Mouse (Mus musculus): ENCODE results near the gene Cops4. TPM values are rescaled to one million over a fixed set of nuclear protein-coding genes. Genes with fewer than 3 reads are reported as not detected.

Cops4 gene
- polyA plus RNA-seq, 1 experiment from 2014 or later: 234 TPM

GRCm38 (mm10) chr5:100520223-100520622, 2.1 kb downstream of the Cops4 start:
- Histone ChIP-seq H3K4me2 (ENCODE audit: low read depth) (no peak overlapping the region), H3K27me3 (ENCODE audit: control insufficient read depth, insufficient read depth, low read length) (no peaks in the 10 kb centered on the region), H3K9me3 (ENCODE audit: control insufficient read depth, low read length) (no peaks in the 10 kb centered on the region), H3K4me3 (ENCODE audit: low read depth, low read length) (no peak overlapping the region), H3K36me3 (ENCODE audit: control insufficient read depth, insufficient read depth, low read length) (no peaks in the 10 kb centered on the region), H3K9ac (ENCODE audit: low read length) (no peak overlapping the region), H3K27ac (ENCODE audit: low read depth, low read length) (no peak overlapping the region), H3K4me1 (ENCODE audit: control insufficient read depth, insufficient read depth, low read length) (no peaks in the 10 kb centered on the region)
- DNase-seq (ENCODE audit: low spot score): no peak
- WGBS: 94% methylated on average over 2 of the region's 2 CpGs
- ATAC-seq (ENCODE audit: insufficient read depth, low FRiP score, low TSS enrichment): no peak

- Histone ChIP-seq H3K27ac (ENCODE audit: low read depth, low read length) (no peak overlapping the region), H3K4me3 (ENCODE audit: low read depth, low read length) (no peak overlapping the region), H3K4me1 (ENCODE audit: control insufficient read depth, insufficient read depth, low read length) (no peaks in the 10 kb centered on the region), H3K27me3 (ENCODE audit: control insufficient read depth, insufficient read depth, low read length) (no peaks in the 10 kb centered on the region), H3K4me2 (ENCODE audit: low read depth) (no peak overlapping the region), H3K9me3 (ENCODE audit: control insufficient read depth, low read length) (no peaks in the 10 kb centered on the region), H3K9ac (ENCODE audit: low read length) (no peak overlapping the region), H3K36me3 (ENCODE audit: control insufficient read depth, insufficient read depth, low read length) (no peaks in the 10 kb centered on the region)
- ATAC-seq (ENCODE audit: insufficient read depth, low FRiP score, low TSS enrichment): no peak
- DNase-seq (ENCODE audit: low spot score): no peak
- WGBS: 93% methylated on average over 1 of the region's 1 CpGs
These were observed 5.2 kb downstream of the Cops4 start for GRCm38 (mm10) chr5:100523331-100523730.

- H3K27ac ChIP-seq (ENCODE audit: low read depth, low read length): no peak overlapping the region
- H3K9me3 ChIP-seq (ENCODE audit: control insufficient read depth, low read length): no peaks in the 10 kb centered on the region
- no peaks in the 10 kb centered on the region for H3K4me1 ChIP-seq (ENCODE audit: control insufficient read depth, insufficient read depth, low read length)
- 0 out of 2 replicates have a peak, but pooled peaks cover 1% of the 10 kb centered on the region for H3K36me3 ChIP-seq (ENCODE audit: control insufficient read depth, insufficient read depth, low read length)
- no peaks in the 10 kb centered on the region for H3K27me3 ChIP-seq (ENCODE audit: control insufficient read depth, insufficient read depth, low read length)
- no peak overlapping the region for H3K4me3 ChIP-seq (ENCODE audit: low read depth, low read length)
- no peak overlapping the region for H3K9ac ChIP-seq (ENCODE audit: low read length)
- DNase-seq (ENCODE audit: low spot score): no peak
- H3K4me2 ChIP-seq (ENCODE audit: low read depth): no peak overlapping the region
- WGBS: 96% methylated on average over 9 of the region's 9 CpGs
- ATAC-seq (ENCODE audit: insufficient read depth, low FRiP score, low TSS enrichment): no peak
These were observed 6.8 kb downstream of the Cops4 start for GRCm38 (mm10) chr5:100524921-100525320.

- no peaks in the 10 kb centered on the region for H3K27me3 ChIP-seq (ENCODE audit: control insufficient read depth, insufficient read depth, low read length)
- H3K9ac ChIP-seq (ENCODE audit: low read length): no peak overlapping the region
- H3K4me2 ChIP-seq (ENCODE audit: low read depth): no peak overlapping the region
- 82% methylated on average over 3 of the region's 3 CpGs for WGBS
- ATAC-seq (ENCODE audit: insufficient read depth, low FRiP score, low TSS enrichment) (no peak), DNase-seq (ENCODE audit: low spot score) (no peak)
- H3K27ac ChIP-seq (ENCODE audit: low read depth, low read length): no peak overlapping the region
- no peaks in the 10 kb centered on the region for H3K4me1 ChIP-seq (ENCODE audit: control insufficient read depth, insufficient read depth, low read length)
- H3K4me3 ChIP-seq (ENCODE audit: low read depth, low read length): no peak overlapping the region
- H3K9me3 ChIP-seq (ENCODE audit: control insufficient read depth, low read length): no peaks in the 10 kb centered on the region
- H3K36me3 ChIP-seq (ENCODE audit: control insufficient read depth, insufficient read depth, low read length): peaks cover 7% of the 10 kb centered on the region; the same call in 1 of the 2 replicates
These were observed 7.5 kb downstream of the Cops4 start for GRCm38 (mm10) chr5:100525620-100526019.

GRCm38 (mm10) chr5:100526164-100526563, 8.1 kb downstream of the Cops4 start:
- H3K4me3 ChIP-seq (ENCODE audit: low read depth, low read length): no peak overlapping the region
- H3K4me2 ChIP-seq (ENCODE audit: low read depth): no peak overlapping the region
- no peaks in the 10 kb centered on the region for H3K27me3 ChIP-seq (ENCODE audit: control insufficient read depth, insufficient read depth, low read length)
- no peak for ATAC-seq (ENCODE audit: insufficient read depth, low FRiP score, low TSS enrichment)
- H3K27ac ChIP-seq (ENCODE audit: low read depth, low read length): no peak overlapping the region
- no peak overlapping the region for H3K9ac ChIP-seq (ENCODE audit: low read length)
- DNase-seq (ENCODE audit: low spot score): no peak
- H3K36me3 ChIP-seq (ENCODE audit: control insufficient read depth, insufficient read depth, low read length): peaks cover 9% of the 10 kb centered on the region; the same call in 1 of the 2 replicates
- 88% methylated on average over 7 of the region's 7 CpGs for WGBS
- H3K9me3 ChIP-seq (ENCODE audit: control insufficient read depth, low read length): no peaks in the 10 kb centered on the region
- H3K4me1 ChIP-seq (ENCODE audit: control insufficient read depth, insufficient read depth, low read length): no peaks in the 10 kb centered on the region

- Histone ChIP-seq H3K9me3 (ENCODE audit: control insufficient read depth, low read length) (no peaks in the 10 kb centered on the region), H3K27ac (ENCODE audit: low read depth, low read length) (no peak overlapping the region), H3K4me3 (ENCODE audit: low read depth, low read length) (no peak overlapping the region), H3K27me3 (ENCODE audit: control insufficient read depth, insufficient read depth, low read length) (no peaks in the 10 kb centered on the region), H3K36me3 (ENCODE audit: control insufficient read depth, insufficient read depth, low read length) (peaks cover 5% of the 10 kb centered on the region), H3K9ac (ENCODE audit: low read length) (no peak overlapping the region), H3K4me1 (ENCODE audit: control insufficient read depth, insufficient read depth, low read length) (no peaks in the 10 kb centered on the region), H3K4me2 (ENCODE audit: low read depth) (no peak overlapping the region)
- DNase-seq (ENCODE audit: low spot score) (no peak), ATAC-seq (ENCODE audit: insufficient read depth, low FRiP score, low TSS enrichment) (no peak)
- 79% methylated on average over 7 of the region's 7 CpGs for WGBS
These were observed 17.7 kb downstream of the Cops4 start for GRCm38 (mm10) chr5:100535826-100536225.

GRCm38 (mm10) chr5:100536638-100537037, 18.5 kb downstream of the Cops4 start:
- H3K9me3 ChIP-seq (ENCODE audit: control insufficient read depth, low read length): no peaks in the 10 kb centered on the region
- DNase-seq (ENCODE audit: low spot score): peak; percentile 15
- H3K4me2 ChIP-seq (ENCODE audit: low read depth): no peak overlapping the region
- H3K9ac ChIP-seq (ENCODE audit: low read length): no peak overlapping the region
- H3K4me1 ChIP-seq (ENCODE audit: control insufficient read depth, insufficient read depth, low read length): no peaks in the 10 kb centered on the region
- H3K4me3 ChIP-seq (ENCODE audit: low read depth, low read length): no peak overlapping the region
- H3K27ac ChIP-seq (ENCODE audit: low read depth, low read length): no peak overlapping the region
- H3K27me3 ChIP-seq (ENCODE audit: control insufficient read depth, insufficient read depth, low read length): no peaks in the 10 kb centered on the region
- whole genome bisulfite sequencing: 90% methylated on average over 3 of the region's 3 CpGs
- H3K36me3 ChIP-seq (ENCODE audit: control insufficient read depth, insufficient read depth, low read length): peaks cover 5% of the 10 kb centered on the region
- no peak for ATAC-seq (ENCODE audit: insufficient read depth, low FRiP score, low TSS enrichment)

- Histone ChIP-seq H3K9ac (ENCODE audit: low read length) (no peak overlapping the region), H3K27me3 (ENCODE audit: control insufficient read depth, insufficient read depth, low read length) (no peaks in the 10 kb centered on the region), H3K9me3 (ENCODE audit: control insufficient read depth, low read length) (no peaks in the 10 kb centered on the region), H3K4me1 (ENCODE audit: control insufficient read depth, insufficient read depth, low read length) (no peaks in the 10 kb centered on the region), H3K27ac (ENCODE audit: low read depth, low read length) (no peak overlapping the region), H3K4me2 (ENCODE audit: low read depth) (no peak overlapping the region), H3K36me3 (ENCODE audit: control insufficient read depth, insufficient read depth, low read length) (peaks cover 12% of the 10 kb centered on the region; the same call in 1 of the 2 replicates), H3K4me3 (ENCODE audit: low read depth, low read length) (no peak overlapping the region)
- DNase-seq (ENCODE audit: low spot score): no peak
- no peak for ATAC-seq (ENCODE audit: insufficient read depth, low FRiP score, low TSS enrichment)
- 92% methylated on average over 6 of the region's 6 CpGs for WGBS
These were observed 28.4 kb downstream of the Cops4 start for GRCm38 (mm10) chr5:100546294-100547080.

- WGBS: 93% methylated on average over 2 of the region's 2 CpGs
- no peak overlapping the region for H3K9ac ChIP-seq (ENCODE audit: low read length)
- no peaks in the 10 kb centered on the region for H3K4me1 ChIP-seq (ENCODE audit: control insufficient read depth, insufficient read depth, low read length)
- H3K36me3 ChIP-seq (ENCODE audit: control insufficient read depth, insufficient read depth, low read length): peaks cover 9% of the 10 kb centered on the region; the same call in 1 of the 2 replicates
- no peak overlapping the region for H3K4me3 ChIP-seq (ENCODE audit: low read depth, low read length)
- H3K27ac ChIP-seq (ENCODE audit: low read depth, low read length): no peak overlapping the region
- H3K27me3 ChIP-seq (ENCODE audit: control insufficient read depth, insufficient read depth, low read length): no peaks in the 10 kb centered on the region
- ATAC-seq (ENCODE audit: insufficient read depth, low FRiP score, low TSS enrichment) (no peak), DNase-seq (ENCODE audit: low spot score) (no peak)
- H3K9me3 ChIP-seq (ENCODE audit: control insufficient read depth, low read length): no peaks in the 10 kb centered on the region
- H3K4me2 ChIP-seq (ENCODE audit: low read depth): no peak overlapping the region
These were observed 30.1 kb downstream of the Cops4 start for GRCm38 (mm10) chr5:100548236-100548635.

Measured in neural tube, embryonic 11.5 days (tissue).